In genomic region chr1:182897506-182898138, GRCm38 (mm10) we compare ENCODE assay signal across 12 mouse cellular contexts. TPM values are rescaled to one million over a fixed set of nuclear protein-coding genes. Genes with fewer than 3 reads are reported as not detected.
DNase-seq lines count a peak whose midpoint lies in the region; ATAC-seq lines count a peak whose summit lies in the region.
"Had no signal": no experiment of that assay in that cellular context is flagged by ENCODE, and none has a peak within 500 bp of the region (broad histone marks: within the 10 kb centered on the region; RNA-seq: fewer than 3 reads in every experiment).

No protein-coding gene starts in this region.

- ATAC-seq in embryonic facial prominence, embryonic 14.5 days (ENCODE audit: low read depth): peak; percentile 62
- peak; percentile 58; the same call in 1 of the 2 replicates for ATAC-seq in midbrain, embryonic 14.5 days (ENCODE audit: low FRiP score, low TSS enrichment)
- no peak for ATAC-seq in midbrain, embryonic 11.5 days (ENCODE audit: low FRiP score)
- peak; percentile 91 for ATAC-seq in forebrain, embryonic 15.5 days (replicated peaks)
- peak; percentile 87 for ATAC-seq in neural tube, embryonic 13.5 days (ENCODE audit: low read depth)
- ATAC-seq: liver, embryonic 12.5 days had no signal

- H3K9me3 ChIP-seq in embryonic facial prominence, embryonic 14.5 days (ENCODE audit: control insufficient read depth, low read length): no peaks in the 10 kb centered on the region
- H3K9me3 ChIP-seq in embryonic facial prominence, embryonic 10.5 days: no peaks in the 10 kb centered on the region
- H3K9me3 ChIP-seq in midbrain, embryonic 14.5 days (ENCODE audit: control insufficient read depth, low read length): no peaks in the 10 kb centered on the region
- H3K9me3 ChIP-seq in midbrain, embryonic 11.5 days (ENCODE audit: control insufficient read depth, low read length): no peaks in the 10 kb centered on the region
- no peaks in the 10 kb centered on the region for H3K9me3 ChIP-seq in forebrain, embryonic 15.5 days
- H3K9me3 ChIP-seq in neural tube, embryonic 13.5 days: no peaks in the 10 kb centered on the region
- H3K9me3 ChIP-seq: heart, embryonic 12.5 days; liver, embryonic 12.5 days had no signal

- no peak for DNase-seq in embryonic facial prominence, embryonic 14.5 days (ENCODE audit: low spot score)
- no peak for DNase-seq in embryonic facial prominence, embryonic 10.5 days (ENCODE audit: low spot score)
- peak; percentile 57 for DNase-seq in midbrain, embryonic 14.5 days
- DNase-seq in midbrain, embryonic 11.5 days (ENCODE audit: low spot score, missing footprints): no peak
- no peak for DNase-seq in lung, postnatal 25 days (ENCODE audit: low spot score)
- no peak for DNase-seq in embryo, embryonic 10 days (ENCODE audit: low spot score)
- DNase-seq: lung, postnatal 4 days had no signal

- H3K9ac ChIP-seq in embryonic facial prominence, embryonic 14.5 days (ENCODE audit: low read depth, low read length): no peak overlapping the region
- H3K9ac ChIP-seq in midbrain, embryonic 14.5 days (replicated peaks; ENCODE audit: low read length): no peak overlapping the region
- H3K9ac ChIP-seq in midbrain, embryonic 11.5 days (ENCODE audit: low read length): no peak overlapping the region
- H3K9ac ChIP-seq in forebrain, embryonic 15.5 days (replicated peaks): no peak overlapping the region
- H3K9ac ChIP-seq in neural tube, embryonic 13.5 days: no peak overlapping the region
- H3K9ac ChIP-seq: heart, embryonic 12.5 days; liver, embryonic 12.5 days had no signal

- no peaks in the 10 kb centered on the region for H3K36me3 ChIP-seq in embryonic facial prominence, embryonic 14.5 days (ENCODE audit: control insufficient read depth, insufficient read depth, low read length)
- H3K36me3 ChIP-seq in embryonic facial prominence, embryonic 10.5 days (replicated peaks): no peaks in the 10 kb centered on the region
- H3K36me3 ChIP-seq in midbrain, embryonic 14.5 days (ENCODE audit: control insufficient read depth, insufficient read depth, low read length): no peaks in the 10 kb centered on the region
- H3K36me3 ChIP-seq in midbrain, embryonic 11.5 days (ENCODE audit: control insufficient read depth, insufficient read depth, low read length): no peaks in the 10 kb centered on the region
- no peaks in the 10 kb centered on the region for H3K36me3 ChIP-seq in forebrain, embryonic 15.5 days
- peaks cover 7% of the 10 kb centered on the region; the same call in 1 of the 2 replicates for H3K36me3 ChIP-seq in neural tube, embryonic 13.5 days
- H3K36me3 ChIP-seq: heart, embryonic 12.5 days; liver, embryonic 12.5 days had no signal

- no peak overlapping the region for H3K4me3 ChIP-seq in embryonic facial prominence, embryonic 14.5 days (ENCODE audit: low read depth, low read length)
- no peak overlapping the region for H3K4me3 ChIP-seq in embryonic facial prominence, embryonic 10.5 days
- no peak overlapping the region for H3K4me3 ChIP-seq in midbrain, embryonic 14.5 days (replicated peaks; ENCODE audit: low read depth, low read length)
- H3K4me3 ChIP-seq in midbrain, embryonic 11.5 days (ENCODE audit: low read depth, low read length): no peak overlapping the region
- H3K4me3 ChIP-seq in forebrain, embryonic 15.5 days: no peak overlapping the region
- H3K4me3 ChIP-seq in neural tube, embryonic 13.5 days: no peak overlapping the region
- H3K4me3 ChIP-seq: heart, embryonic 12.5 days; liver, embryonic 12.5 days had no signal

- 70% methylated on average over 12 of the region's 12 CpGs for WGBS in embryonic facial prominence, embryonic 14.5 days
- 75% methylated on average over 12 of the region's 12 CpGs for WGBS in embryonic facial prominence, embryonic 10.5 days
- WGBS in midbrain, embryonic 14.5 days: 59% methylated on average over 12 of the region's 12 CpGs
- WGBS in midbrain, embryonic 11.5 days: 85% methylated on average over 12 of the region's 12 CpGs
- 44% methylated on average over 12 of the region's 12 CpGs for WGBS in forebrain, embryonic 15.5 days
- WGBS in neural tube, embryonic 13.5 days: 52% methylated on average over 12 of the region's 12 CpGs

- no peak overlapping the region for H3K27ac ChIP-seq in embryonic facial prominence, embryonic 14.5 days (replicated peaks; ENCODE audit: low read depth, low read length)
- H3K27ac ChIP-seq in embryonic facial prominence, embryonic 10.5 days (replicated peaks): no peak overlapping the region
- no peak overlapping the region; the same call in 1 of the 2 replicates for H3K27ac ChIP-seq in midbrain, embryonic 14.5 days (replicated peaks; ENCODE audit: low read depth, low read length)
- no peak overlapping the region for H3K27ac ChIP-seq in midbrain, embryonic 11.5 days (ENCODE audit: low read depth, low read length)
- H3K27ac ChIP-seq in forebrain, embryonic 15.5 days (replicated peaks): no peak overlapping the region
- H3K27ac ChIP-seq in neural tube, embryonic 13.5 days (replicated peaks): peak overlapping the region; percentile 74
- H3K27ac ChIP-seq: liver, embryonic 12.5 days; stomach, postnatal 0 days had no signal

- H3K4me2 ChIP-seq in embryonic facial prominence, embryonic 14.5 days (ENCODE audit: low read depth, low read length): no peak overlapping the region
- H3K4me2 ChIP-seq in midbrain, embryonic 14.5 days (ENCODE audit: low read length): no peak overlapping the region
- no peak overlapping the region for H3K4me2 ChIP-seq in midbrain, embryonic 11.5 days
- H3K4me2 ChIP-seq in forebrain, embryonic 15.5 days (replicated peaks): no peak overlapping the region
- no peak overlapping the region for H3K4me2 ChIP-seq in neural tube, embryonic 13.5 days
- H3K4me2 ChIP-seq: heart, embryonic 12.5 days; liver, embryonic 12.5 days had no signal

- H3K4me1 ChIP-seq in embryonic facial prominence, embryonic 14.5 days (ENCODE audit: control insufficient read depth, insufficient read depth, low read length): no peaks in the 10 kb centered on the region
- no peaks in the 10 kb centered on the region for H3K4me1 ChIP-seq in embryonic facial prominence, embryonic 10.5 days
- H3K4me1 ChIP-seq in midbrain, embryonic 14.5 days (ENCODE audit: control insufficient read depth, insufficient read depth, low read length): peaks cover 4% of the 10 kb centered on the region; the same call in 1 of the 2 replicates
- H3K4me1 ChIP-seq in midbrain, embryonic 11.5 days (ENCODE audit: control insufficient read depth, insufficient read depth, low read length): no peaks in the 10 kb centered on the region
- H3K4me1 ChIP-seq in forebrain, embryonic 15.5 days: no peaks in the 10 kb centered on the region
- H3K4me1 ChIP-seq in neural tube, embryonic 13.5 days (replicated peaks): peaks cover 17% of the 10 kb centered on the region
- H3K4me1 ChIP-seq: liver, embryonic 12.5 days had no signal

- H3K27me3 ChIP-seq in embryonic facial prominence, embryonic 14.5 days (replicated peaks; ENCODE audit: control insufficient read depth, insufficient read depth, low read length): no peaks in the 10 kb centered on the region
- H3K27me3 ChIP-seq in embryonic facial prominence, embryonic 10.5 days (replicated peaks; ENCODE audit: low read depth, poor library complexity, severe bottlenecking): no peaks in the 10 kb centered on the region
- H3K27me3 ChIP-seq in midbrain, embryonic 14.5 days (ENCODE audit: control insufficient read depth, insufficient read depth, low read length): no peaks in the 10 kb centered on the region
- no peaks in the 10 kb centered on the region for H3K27me3 ChIP-seq in midbrain, embryonic 11.5 days (ENCODE audit: control insufficient read depth, insufficient read depth, low read length)
- no peaks in the 10 kb centered on the region for H3K27me3 ChIP-seq in forebrain, embryonic 15.5 days
- no peaks in the 10 kb centered on the region for H3K27me3 ChIP-seq in neural tube, embryonic 13.5 days
- H3K27me3 ChIP-seq: heart, embryonic 12.5 days; liver, embryonic 12.5 days had no signal

RNA-seq across cellular contexts. Expression of gene Tlr5, which starts 57.0 kb away (rescaled TPM):
- polyA plus RNA-seq in embryonic facial prominence, embryonic 14.5 days (2014; fragmentation: Nextera tagmentation; extraction: Ambion mirVana): 2.4 TPM in 2 replicates
- 0.15 and 0.37 TPM in 2 replicates for polyA plus RNA-seq in embryonic facial prominence, embryonic 10.5 days (2016; fragmentation: Nextera tagmentation; extraction: Ambion mirVana)
- polyA plus RNA-seq in midbrain, embryonic 14.5 days (2014; fragmentation: Nextera tagmentation; extraction: Ambion mirVana): 0.09 and 0.25 TPM in 2 replicates
- 0.57 and 0.79 TPM in 2 replicates for polyA plus RNA-seq in midbrain, embryonic 11.5 days (2014; fragmentation: Nextera tagmentation; extraction: Ambion mirVana)
- 0.05 and 0.14 TPM in 2 replicates for polyA plus RNA-seq in forebrain, embryonic 15.5 days (2015; fragmentation: Nextera tagmentation; extraction: Ambion mirVana)
- polyA plus RNA-seq in neural tube, embryonic 13.5 days (2015; fragmentation: Nextera tagmentation; extraction: Ambion mirVana): 0.39 and 0.58 TPM in 2 replicates
